Mouse (Mus musculus) 3134 (cell line): ENCODE data around the gene Ntng2.

ENCODE experiments used
- DNase-seq: peaks from one replicate; pipeline ENCODE4 v3.0.0-alpha.2; 2011; ENCODE audit warnings: low spot score; ENCODE audit not compliant: insufficient read length; ENCODE audit errors: extremely low read depth

The Ntng2 gene

DNA sequence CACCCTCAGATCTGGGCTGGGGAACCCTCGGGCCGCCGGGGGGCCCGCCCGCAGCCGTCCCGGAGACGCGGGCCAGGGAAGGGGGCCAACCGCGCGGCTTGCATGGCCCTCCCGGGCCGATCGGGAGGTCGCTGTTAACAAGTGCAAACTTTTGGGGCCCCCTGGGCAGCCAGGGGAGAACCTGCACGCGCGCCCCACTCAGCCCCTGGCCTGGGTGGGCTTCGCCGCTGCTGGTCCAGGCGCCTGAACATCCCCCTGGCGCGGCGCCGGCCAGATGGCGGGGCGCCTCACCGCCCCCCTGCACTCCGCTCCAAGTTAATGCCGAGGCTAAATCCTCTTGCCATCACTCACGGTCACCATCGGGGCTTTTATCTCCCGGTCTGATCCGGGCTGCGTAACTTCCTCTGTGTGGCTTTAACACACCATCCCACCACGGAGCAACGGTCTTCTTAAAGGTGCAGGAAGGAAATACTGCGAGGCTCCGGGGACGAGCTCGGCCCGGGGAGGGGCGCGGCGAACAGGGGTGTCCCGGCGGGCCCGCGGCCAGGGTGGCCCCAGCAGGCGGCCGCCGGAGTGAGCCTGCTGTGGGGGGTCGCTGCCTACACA is at the start of gene Ntng2:
Gene Ntng2 (minus strand): TSS at position 407 of the 606 bp plus-strand sequence.
- no peak for DNase-seq

DNA sequence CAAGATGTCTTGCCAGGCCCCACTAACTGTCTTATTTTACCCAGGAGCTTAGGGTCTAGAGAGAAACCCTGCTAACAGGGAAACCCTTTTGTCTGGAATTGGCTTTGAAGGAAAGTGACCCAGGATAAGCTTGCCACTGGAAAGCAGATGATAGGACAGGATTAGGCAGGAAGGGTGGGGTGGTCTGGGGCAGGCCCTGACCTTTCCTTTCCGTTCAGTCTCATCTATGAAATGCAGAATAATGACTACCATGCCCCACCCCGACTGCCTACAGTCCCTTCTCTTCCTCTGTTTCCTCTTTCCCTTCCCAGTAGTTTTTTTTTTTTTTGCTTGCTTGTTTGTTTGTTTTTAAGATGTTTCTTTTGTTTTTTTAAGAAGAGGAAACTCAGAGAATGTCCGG is 42.8 kb upstream of the Ntng2 start:
- DNase-seq: no peak

DNA sequence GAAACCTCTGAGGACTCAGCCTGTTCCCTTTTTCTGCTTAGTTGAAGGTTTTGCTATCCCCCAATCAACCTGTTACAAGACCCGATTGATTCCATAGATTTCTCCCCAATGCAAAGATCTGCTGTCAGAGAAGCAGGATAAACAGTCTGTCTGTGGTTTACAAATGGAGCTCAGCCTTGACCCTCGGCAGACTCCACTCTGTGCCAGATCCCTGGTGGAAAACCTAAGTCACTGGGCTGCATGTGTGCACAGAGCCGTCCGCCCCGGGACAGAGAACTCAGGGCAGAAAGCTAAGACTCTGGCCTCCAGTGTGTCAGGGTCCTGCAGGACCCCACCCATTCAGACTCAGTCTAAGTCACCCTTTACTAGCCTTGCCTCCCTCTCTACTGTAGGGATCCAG is 34.8 kb upstream of the Ntng2 start:
- no peak for DNase-seq

GRCm38 (mm10) chr2:29277703-29278121 is 24.9 kb upstream of the Ntng2 start:
- DNase-seq: no peak

DNA sequence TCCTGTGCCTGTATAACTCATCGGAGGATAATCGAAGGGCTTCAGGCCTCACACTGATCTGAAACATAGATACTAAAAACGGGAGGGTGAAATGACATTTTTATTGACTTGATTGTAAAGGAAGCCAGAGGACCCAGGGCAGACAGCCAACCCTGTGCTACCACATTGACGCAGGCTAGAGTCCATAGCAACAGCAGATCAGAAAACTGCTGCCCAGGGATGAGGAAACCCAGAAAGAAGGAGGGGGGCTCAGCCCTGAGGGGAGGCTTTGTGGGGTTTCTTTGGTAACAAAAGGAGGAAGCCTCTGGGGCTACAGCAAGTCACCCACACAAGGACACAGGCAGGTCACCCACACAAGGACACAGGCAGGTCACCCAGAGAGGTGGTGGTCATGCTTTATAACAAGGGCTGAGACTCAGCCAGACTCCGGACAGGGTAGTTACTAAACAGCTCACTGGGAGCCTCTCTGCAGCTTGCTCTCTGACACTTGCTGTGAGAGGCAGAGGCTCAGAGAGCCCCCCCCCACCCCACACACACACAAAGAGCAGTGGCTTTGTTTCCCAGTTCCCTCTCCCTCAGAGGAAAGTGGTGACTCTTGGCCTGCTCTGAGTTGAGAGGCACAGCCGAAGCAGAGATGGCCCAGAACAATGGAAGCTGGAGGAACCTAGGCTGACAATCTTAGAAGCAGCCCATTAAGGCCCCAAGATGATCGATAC is 19.2 kb upstream of the Ntng2 start:
- DNase-seq: no peak

DNA sequence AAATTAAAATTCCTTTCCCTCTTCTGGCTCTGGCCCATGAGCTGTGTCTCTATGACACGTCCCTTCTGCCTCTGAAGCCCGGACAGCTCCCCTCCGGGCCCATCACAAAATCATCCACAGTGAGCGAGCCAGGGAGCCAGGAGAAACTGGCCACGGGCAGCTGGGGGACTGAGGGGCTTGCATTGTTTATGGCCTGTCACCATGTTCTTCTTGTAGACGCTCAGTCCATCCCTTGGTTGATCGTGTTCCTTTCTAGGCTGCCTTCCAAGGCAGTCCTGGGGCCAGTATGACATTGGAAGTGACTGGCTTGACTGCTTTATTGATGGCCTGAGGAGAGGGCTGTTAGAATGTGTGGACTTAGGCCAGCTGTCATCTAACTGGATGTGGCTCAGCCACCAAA is 18.3 kb upstream of the Ntng2 start:
- DNase-seq: no peak

GRCm38 (mm10) chr2:29266810-29267209 is 14.0 kb upstream of the Ntng2 start:
- no peak for DNase-seq

- no peak for DNase-seq
Observed at GRCm38 (mm10) chr2:29262436-29262915, 9.7 kb upstream of the Ntng2 start.

DNA sequence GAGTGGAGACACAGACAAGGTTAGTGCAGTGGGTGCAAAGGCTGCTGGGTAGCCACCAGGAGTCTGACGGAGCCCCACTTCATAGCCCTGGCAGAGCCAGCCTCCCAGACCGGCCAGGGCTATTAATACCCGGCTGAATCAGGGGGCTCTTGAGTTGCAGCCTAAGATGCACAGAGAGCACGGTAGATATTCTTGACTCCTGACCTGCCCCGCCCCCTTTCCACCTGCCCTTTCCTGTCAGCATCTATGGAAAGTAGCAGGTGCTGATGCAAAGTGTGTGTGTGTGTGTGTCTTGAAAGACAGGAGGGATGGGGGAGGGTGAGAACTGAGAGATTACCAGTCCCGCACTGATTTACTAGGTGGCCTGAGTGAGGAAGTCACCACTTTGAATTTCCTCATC is 8.3 kb upstream of the Ntng2 start:
- DNase-seq: no peak

GRCm38 (mm10) chr2:29253205-29253865 is 530 bp upstream of the Ntng2 start:
- no peak for DNase-seq

DNA sequence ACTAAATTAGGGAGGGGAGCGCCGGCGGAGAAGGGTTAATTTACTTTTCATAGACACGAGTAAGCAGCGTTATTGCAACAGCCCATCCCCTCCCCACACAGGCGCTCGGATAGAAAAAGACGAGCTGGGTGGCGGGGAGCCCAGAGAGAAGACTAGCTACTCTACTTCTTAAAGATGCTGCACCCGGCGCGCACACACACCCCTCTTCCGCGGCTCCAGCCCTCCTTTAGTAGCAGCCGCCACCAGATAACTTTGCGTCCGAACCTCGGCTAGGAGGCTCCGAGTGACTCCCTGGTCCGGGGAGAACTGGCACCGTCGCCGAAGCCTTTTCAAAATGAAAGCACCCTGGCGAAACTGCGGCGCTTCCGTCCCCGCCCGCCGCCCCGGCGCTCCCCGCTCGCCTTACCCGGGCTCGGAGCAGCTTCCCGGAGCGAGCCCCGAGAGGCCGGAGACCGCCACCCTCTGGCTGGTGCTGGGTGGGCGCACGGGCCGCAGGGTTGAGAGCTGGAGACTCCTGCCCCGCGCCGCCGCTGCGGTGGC is 676 bp downstream of the Ntng2 start:
- DNase-seq: no peak

DNA sequence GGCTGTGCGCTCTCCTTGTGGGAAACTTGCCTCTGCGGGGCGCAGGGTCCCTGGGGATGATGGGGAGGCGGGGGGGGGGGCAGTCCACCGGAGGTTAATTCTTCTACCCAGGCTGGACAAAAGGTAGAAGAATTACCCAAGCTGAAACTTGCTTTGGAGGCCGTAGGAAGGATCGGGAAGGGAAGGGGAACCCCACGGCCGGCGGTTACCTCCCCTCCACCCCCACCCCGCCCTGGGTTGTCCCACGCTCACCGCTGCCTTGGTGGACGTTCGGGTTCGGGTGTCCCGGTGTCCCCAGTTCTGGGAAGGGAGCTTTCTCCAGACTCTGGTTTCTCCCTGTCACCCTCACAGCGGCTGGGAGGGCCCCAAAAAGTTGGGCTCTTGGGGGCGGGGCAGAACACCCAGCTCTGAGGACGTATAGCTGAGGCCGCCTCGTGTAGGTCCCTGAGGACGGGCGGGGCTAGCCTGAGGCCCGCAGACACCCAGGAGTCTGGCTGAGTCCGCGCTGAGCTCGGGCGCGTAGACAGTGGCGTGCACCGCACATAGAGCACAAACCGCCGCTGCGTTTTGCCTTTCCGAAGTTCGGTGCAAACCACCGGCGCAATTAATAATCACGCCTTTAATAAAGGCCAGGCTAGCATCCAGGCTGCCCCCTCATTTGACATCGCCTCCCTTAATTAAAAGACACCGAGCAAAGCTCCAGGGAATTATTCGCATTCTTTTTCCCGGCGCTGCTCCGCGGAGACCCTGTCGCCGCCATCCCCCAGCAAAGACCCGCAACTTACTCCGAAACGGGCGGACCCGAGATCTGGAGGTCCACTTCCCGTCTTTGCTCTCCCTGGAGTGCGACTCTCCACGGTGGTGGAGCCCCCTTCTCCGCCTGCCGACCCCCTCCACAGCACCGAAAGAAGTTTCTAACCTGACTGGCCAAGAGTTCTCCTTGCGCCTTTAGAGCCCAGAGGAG is 1.4 kb downstream of the Ntng2 start:
- DNase-seq: no peak

DNA sequence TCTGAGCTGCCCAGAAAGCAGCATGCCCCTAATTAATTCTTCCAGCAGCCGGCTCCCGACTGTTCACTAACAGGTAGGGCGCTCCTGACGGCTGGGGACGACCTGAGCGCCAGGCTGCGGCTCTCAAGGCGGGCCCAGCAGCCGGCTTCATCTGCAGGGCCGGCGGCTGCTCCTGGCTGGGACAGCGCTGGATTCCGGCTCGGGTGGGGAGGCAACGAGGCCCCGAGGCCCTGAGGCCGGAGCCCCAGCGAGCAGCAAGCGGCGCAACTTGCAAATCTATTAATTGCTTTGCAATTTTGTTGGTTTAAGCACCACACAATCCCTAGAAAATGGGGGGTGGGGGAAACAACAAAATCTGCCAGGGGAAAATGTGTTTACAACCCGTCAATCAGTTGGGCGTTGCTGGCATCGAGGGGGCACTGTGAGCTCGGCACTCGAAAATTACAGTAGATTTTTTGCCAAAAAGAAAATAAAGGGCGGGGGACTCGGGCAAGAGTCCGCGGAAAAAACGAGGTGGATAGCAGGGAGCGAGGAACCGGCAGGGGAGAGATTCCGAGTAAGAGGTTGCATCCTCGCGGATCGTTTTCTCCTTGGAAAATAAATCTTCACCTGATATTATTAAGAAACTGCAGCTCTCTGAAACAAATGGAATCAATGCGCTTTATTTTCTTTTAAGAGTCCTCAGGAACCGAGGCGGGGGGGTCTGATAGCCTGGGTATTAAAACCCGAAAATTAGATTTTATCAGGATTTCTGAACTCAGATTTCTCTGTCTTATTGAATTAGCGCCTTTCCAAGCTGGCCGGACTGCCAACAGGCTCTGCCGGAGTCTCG is 2.3 kb downstream of the Ntng2 start:
- DNase-seq: no peak

- no peak for DNase-seq
Observed at GRCm38 (mm10) chr2:29249852-29250251, 3.0 kb downstream of the Ntng2 start.

DNA sequence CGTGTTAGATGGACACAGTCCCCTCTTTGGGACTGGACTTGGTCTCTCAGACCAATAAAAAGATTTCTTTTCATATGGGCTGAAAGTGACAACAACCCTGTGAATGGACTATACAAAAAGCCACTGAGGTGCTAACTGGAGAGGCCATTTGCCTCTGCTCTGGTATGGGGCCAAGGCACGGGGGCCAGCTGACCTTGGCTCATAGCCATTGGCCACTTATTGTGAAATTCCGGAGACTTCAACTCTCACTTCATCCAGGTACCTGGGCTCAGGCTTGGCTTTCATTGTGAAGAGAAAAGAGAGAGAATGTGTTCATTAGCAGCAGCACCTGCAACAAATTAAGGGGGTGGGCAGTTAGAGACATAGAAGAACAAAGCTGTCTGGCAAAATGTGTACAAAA is 4.3 kb downstream of the Ntng2 start:
- DNase-seq: no peak

- no peak for DNase-seq
Observed at GRCm38 (mm10) chr2:29247386-29247785, 5.4 kb downstream of the Ntng2 start.

- DNase-seq: no peak
Observed at GRCm38 (mm10) chr2:29246891-29247290, 5.9 kb downstream of the Ntng2 start.

GRCm38 (mm10) chr2:29246275-29246674 is 6.5 kb downstream of the Ntng2 start:
- no peak for DNase-seq

DNA sequence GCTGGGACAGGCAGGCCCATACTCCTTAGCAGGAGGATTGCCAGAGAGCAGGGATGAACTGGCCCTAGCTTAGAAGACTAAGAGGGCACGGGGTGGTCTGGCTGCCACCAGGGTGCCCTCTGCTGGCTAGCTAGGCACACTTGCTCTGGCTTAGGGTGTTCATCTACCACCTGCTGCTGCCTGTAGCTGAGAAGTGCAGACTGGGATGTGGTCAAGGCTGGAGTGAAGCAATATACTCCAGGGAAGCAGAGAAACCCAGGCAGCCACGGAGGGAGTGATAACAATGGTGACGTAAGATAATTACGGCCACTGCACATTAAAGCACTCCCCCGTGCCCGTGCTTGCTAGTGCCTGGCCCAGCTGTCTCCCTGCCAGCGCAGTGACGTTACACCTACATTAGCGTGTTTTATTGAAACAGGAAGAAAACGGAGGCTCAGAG is 7.4 kb downstream of the Ntng2 start:
- no peak for DNase-seq

GRCm38 (mm10) chr2:29239329-29239728 is 13.5 kb downstream of the Ntng2 start:
- no peak for DNase-seq
